Mouse (Mus musculus): Measurements from ENCODE around the gene Srgn.

- TF ChIP-seq POLR2A (IDR thresholded peaks at IDR 0.05; ENCODE audit: low read depth, low read length) (no peak), CTCF (conservative IDR thresholded peaks at IDR 0.05; ENCODE audit: insufficient read depth, insufficient read length, low read depth, low read length) (no peak)
These were observed 26.4 kb upstream of the Srgn start for GRCm38 (mm10) chr10:62553611-62554091.
